In the genomic region with DNA sequence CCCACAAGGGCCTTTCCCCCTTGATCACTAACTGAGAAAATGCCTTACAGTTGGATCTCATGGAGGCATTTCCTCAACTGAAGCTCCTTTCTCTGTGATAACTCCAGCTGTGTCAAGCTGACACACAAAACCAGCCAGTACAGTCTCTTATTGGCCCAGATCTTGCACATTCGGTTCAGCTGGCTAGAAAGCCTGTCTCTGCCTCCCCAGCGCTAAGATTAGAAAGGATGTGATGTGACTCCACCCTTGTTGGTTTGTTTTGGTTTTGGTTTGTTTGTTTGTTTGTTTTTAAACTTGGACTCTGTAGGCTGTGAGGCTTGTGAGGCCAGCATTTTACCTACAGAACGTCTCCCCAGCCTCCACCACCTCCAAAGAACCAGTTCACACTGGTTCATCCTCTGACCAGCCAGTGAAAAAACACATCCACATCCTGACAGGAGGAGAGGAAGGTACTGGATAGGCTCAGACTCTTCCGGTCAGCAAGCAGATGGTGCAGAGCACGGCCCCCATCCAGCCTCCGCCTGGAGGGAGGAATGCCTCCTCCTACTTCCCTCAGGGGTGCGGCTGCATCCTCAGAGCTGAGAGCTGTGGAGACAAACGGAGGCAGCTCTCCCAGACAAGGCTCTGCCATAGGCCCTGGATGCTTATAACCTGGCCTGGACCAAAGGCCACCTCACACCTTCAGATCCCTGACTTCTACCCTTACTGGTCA, we compare ENCODE assay signal across 9 mouse cellular contexts. TPM values are rescaled to one million over a fixed set of nuclear protein-coding genes. Genes with fewer than 3 reads are reported as not detected.
A peak's percentile ranks its signal among the peaks of the same experiment; 100 is the strongest.
DNase-seq lines count a peak whose midpoint lies in the region; ATAC-seq and TF ChIP-seq lines count a peak whose summit lies in the region.
"Had no signal": no experiment of that assay in that cellular context is flagged by ENCODE, and none has a peak within 500 bp of the region (broad histone marks: within the 10 kb centered on the region; RNA-seq: fewer than 3 reads in every experiment).

No protein-coding gene starts in this region.

- TF ChIP-seq CTCF in lung, postnatal 0 days (IDR thresholded peaks at IDR 0.05), result no peak

- no peaks in the 10 kb centered on the region for H3K27me3 ChIP-seq in lung, postnatal 0 days (replicated peaks; ENCODE audit: insufficient read depth, low read length)
- no peaks in the 10 kb centered on the region for H3K27me3 ChIP-seq in forebrain, embryonic 13.5 days
- H3K27me3 ChIP-seq in intestine, embryonic 16.5 days (replicated peaks; ENCODE audit: control insufficient read depth, insufficient read depth, low read length), result no peaks in the 10 kb centered on the region
- H3K27me3 ChIP-seq in midbrain, embryonic 14.5 days (ENCODE audit: control insufficient read depth, insufficient read depth, low read length), result no peaks in the 10 kb centered on the region

- no peaks in the 10 kb centered on the region for H3K9me3 ChIP-seq in lung, postnatal 0 days (ENCODE audit: low read length)
- H3K9me3 ChIP-seq in forebrain, embryonic 13.5 days (replicated peaks), result no peaks in the 10 kb centered on the region
- no peaks in the 10 kb centered on the region for H3K9me3 ChIP-seq in intestine, embryonic 16.5 days (ENCODE audit: control insufficient read depth, low read length)
- H3K9me3 ChIP-seq in midbrain, embryonic 14.5 days (ENCODE audit: control insufficient read depth, low read length), result no peaks in the 10 kb centered on the region

- TF ChIP-seq EP300 in lung, postnatal 0 days (IDR thresholded peaks at IDR 0.05), result no peak

- H3K36me3 ChIP-seq in lung, postnatal 0 days (ENCODE audit: insufficient read depth, low read length), result no peaks in the 10 kb centered on the region
- H3K36me3 ChIP-seq in forebrain, embryonic 13.5 days (ENCODE audit: poor library complexity, severe bottlenecking), result no peaks in the 10 kb centered on the region
- H3K36me3 ChIP-seq in intestine, embryonic 16.5 days (ENCODE audit: control insufficient read depth, insufficient read depth, low read length), result no peaks in the 10 kb centered on the region
- H3K36me3 ChIP-seq in midbrain, embryonic 14.5 days (ENCODE audit: control insufficient read depth, insufficient read depth, low read length), result no peaks in the 10 kb centered on the region

- H3K4me3 ChIP-seq in lung, postnatal 0 days (ENCODE audit: low read depth, low read length), result no peak overlapping the region
- no peak overlapping the region for H3K4me3 ChIP-seq in forebrain, embryonic 13.5 days
- no peak overlapping the region for H3K4me3 ChIP-seq in intestine, embryonic 16.5 days (ENCODE audit: low read length)
- no peak overlapping the region for H3K4me3 ChIP-seq in midbrain, embryonic 14.5 days (replicated peaks; ENCODE audit: low read depth, low read length)

- DNase-seq in lung, postnatal 0 days (ENCODE audit: low spot score), result peak; percentile 52
- no peak for DNase-seq in lung, postnatal 36 days
- peak; percentile 72 for DNase-seq in retina, postnatal 1 day
- DNase-seq in yolk sac, embryonic 10.5 days (ENCODE audit: low spot score), result no peak
- no peak for DNase-seq in midbrain, embryonic 14.5 days
- DNase-seq in cerebellum, postnatal 14 days, result no peak

- no peak overlapping the region for H3K4me2 ChIP-seq in lung, postnatal 0 days (replicated peaks; ENCODE audit: low read depth, low read length)
- no peak overlapping the region for H3K4me2 ChIP-seq in forebrain, embryonic 13.5 days
- no peak overlapping the region for H3K4me2 ChIP-seq in intestine, embryonic 16.5 days (ENCODE audit: low read depth, low read length)
- no peak overlapping the region for H3K4me2 ChIP-seq in midbrain, embryonic 14.5 days (ENCODE audit: low read length)

- no peak overlapping the region for H3K9ac ChIP-seq in lung, postnatal 0 days (replicated peaks; ENCODE audit: low read depth)
- no peak overlapping the region for H3K9ac ChIP-seq in forebrain, embryonic 13.5 days
- no peak overlapping the region for H3K9ac ChIP-seq in intestine, embryonic 16.5 days (ENCODE audit: low read depth, low read length)
- no peak overlapping the region for H3K9ac ChIP-seq in midbrain, embryonic 14.5 days (replicated peaks; ENCODE audit: low read length)
- H3K9ac ChIP-seq: liver, embryonic 14.5 days had no signal

- H3K4me1 ChIP-seq in lung, postnatal 0 days (ENCODE audit: insufficient read depth, low read depth, low read length), result no peaks in the 10 kb centered on the region
- H3K4me1 ChIP-seq in forebrain, embryonic 13.5 days, result peaks cover 34% of the 10 kb centered on the region
- peaks cover 9% of the 10 kb centered on the region for H3K4me1 ChIP-seq in intestine, embryonic 16.5 days (ENCODE audit: control insufficient read depth, insufficient read depth, low read length)
- H3K4me1 ChIP-seq in midbrain, embryonic 14.5 days (ENCODE audit: control insufficient read depth, insufficient read depth, low read length), result no peaks in the 10 kb centered on the region

- 30% methylated on average over 8 of the region's 8 CpGs for WGBS in lung, postnatal 0 days
- WGBS in forebrain, embryonic 13.5 days, result 56% methylated on average over 8 of the region's 8 CpGs
- WGBS in intestine, embryonic 16.5 days, result 31% methylated on average over 8 of the region's 8 CpGs
- WGBS in midbrain, embryonic 14.5 days, result 34% methylated on average over 8 of the region's 8 CpGs

- peak; percentile 88 for ATAC-seq in lung, postnatal 0 days
- 0 out of 2 replicates have a peak, but pooled peaks have one; percentile 31 for ATAC-seq in forebrain, embryonic 13.5 days
- ATAC-seq in intestine, embryonic 16.5 days, result peak; percentile 42; the same call in 1 of the 2 replicates
- no peak for ATAC-seq in midbrain, embryonic 14.5 days (ENCODE audit: low FRiP score, low TSS enrichment)

- no peak overlapping the region for H3K27ac ChIP-seq in lung, postnatal 0 days (ENCODE audit: low read length)
- H3K27ac ChIP-seq in forebrain, embryonic 13.5 days, result 0 out of 2 replicates have a peak overlapping the region, but pooled peaks have one; percentile 26
- peak overlapping the region; percentile 7; the same call in 1 of the 2 replicates for H3K27ac ChIP-seq in intestine, embryonic 16.5 days (ENCODE audit: low read length)
- H3K27ac ChIP-seq in midbrain, embryonic 14.5 days (replicated peaks; ENCODE audit: low read depth, low read length), result no peak overlapping the region
- H3K27ac ChIP-seq: liver, embryonic 14.5 days had no signal

RNA-seq across cellular contexts. Expression of gene Ncf2, which starts 9.7 kb away (rescaled TPM):
- polyA plus RNA-seq in lung, postnatal 0 days (2015; fragmentation: Nextera tagmentation; extraction: Ambion mirVana), result 9.6 and 12.0 TPM in 2 replicates
- polyA plus RNA-seq in forebrain, embryonic 13.5 days (2015; fragmentation: Nextera tagmentation; extraction: Ambion mirVana), result 1.9 and 2.3 TPM in 2 replicates
- 10.6 and 13.0 TPM in 2 replicates for polyA plus RNA-seq in intestine, embryonic 16.5 days (2015; fragmentation: Nextera tagmentation; extraction: Ambion mirVana)
- polyA plus RNA-seq in midbrain, embryonic 14.5 days (2014; fragmentation: Nextera tagmentation; extraction: Ambion mirVana), result 0.69 and 3.4 TPM in 2 replicates

RNA-seq across cellular contexts. Expression of gene Arpc5, which starts 43.4 kb away (rescaled TPM):
- 376 and 377 TPM in 2 replicates for polyA plus RNA-seq in lung, postnatal 0 days (2015; fragmentation: Nextera tagmentation; extraction: Ambion mirVana)
- 299 and 312 TPM in 2 replicates for polyA plus RNA-seq in forebrain, embryonic 13.5 days (2015; fragmentation: Nextera tagmentation; extraction: Ambion mirVana)
- 372 and 389 TPM in 2 replicates for polyA plus RNA-seq in intestine, embryonic 16.5 days (2015; fragmentation: Nextera tagmentation; extraction: Ambion mirVana)
- polyA plus RNA-seq in midbrain, embryonic 14.5 days (2014; fragmentation: Nextera tagmentation; extraction: Ambion mirVana), result 395 and 418 TPM in 2 replicates

RNA-seq across cellular contexts. Expression of gene Rgl1, which starts 43.5 kb away (rescaled TPM):
- 33.2 and 44.4 TPM in 2 replicates for polyA plus RNA-seq in lung, postnatal 0 days (2015; fragmentation: Nextera tagmentation; extraction: Ambion mirVana)
- polyA plus RNA-seq in forebrain, embryonic 13.5 days (2015; fragmentation: Nextera tagmentation; extraction: Ambion mirVana), result 15.8 and 18.5 TPM in 2 replicates
- 45.4 and 45.8 TPM in 2 replicates for polyA plus RNA-seq in intestine, embryonic 16.5 days (2015; fragmentation: Nextera tagmentation; extraction: Ambion mirVana)
- polyA plus RNA-seq in midbrain, embryonic 14.5 days (2014; fragmentation: Nextera tagmentation; extraction: Ambion mirVana), result 9.5 and 16.6 TPM in 2 replicates

RNA-seq across cellular contexts. Expression of gene Apobec4, which starts 59.3 kb away (rescaled TPM):
- polyA plus RNA-seq in lung, postnatal 0 days (2015; fragmentation: Nextera tagmentation; extraction: Ambion mirVana), result 0.50 and 0.74 TPM in 2 replicates
- polyA plus RNA-seq in forebrain, embryonic 13.5 days (2015; fragmentation: Nextera tagmentation; extraction: Ambion mirVana), result 0.14 TPM in 1 of 2 replicates, not detected in the other
- polyA plus RNA-seq in intestine, embryonic 16.5 days (2015; fragmentation: Nextera tagmentation; extraction: Ambion mirVana), result not detected in 2 replicates
- not detected in 2 replicates for polyA plus RNA-seq in midbrain, embryonic 14.5 days (2014; fragmentation: Nextera tagmentation; extraction: Ambion mirVana)
- polyA plus RNA-seq: liver, embryonic 14.5 days had no signal

Comparison
In these comparisons a context has a peak if more than half of its experiments do, and no peak if none do; other contexts are left out.
1. DNase-seq: peak in lung, postnatal 0 days (single experiment) and retina, postnatal 1 day (single experiment); none in lung, postnatal 36 days (single experiment), yolk sac, embryonic 10.5 days (single experiment), midbrain, embryonic 14.5 days (single experiment) and cerebellum, postnatal 14 days (0 of 2).
2. H3K27ac ChIP-seq: peak in forebrain, embryonic 13.5 days (single experiment) and intestine, embryonic 16.5 days (single experiment); none in lung, postnatal 0 days (single experiment) and midbrain, embryonic 14.5 days (single experiment).